8 mouse cellular contexts compared by ENCODE assay signal in the genomic region with DNA sequence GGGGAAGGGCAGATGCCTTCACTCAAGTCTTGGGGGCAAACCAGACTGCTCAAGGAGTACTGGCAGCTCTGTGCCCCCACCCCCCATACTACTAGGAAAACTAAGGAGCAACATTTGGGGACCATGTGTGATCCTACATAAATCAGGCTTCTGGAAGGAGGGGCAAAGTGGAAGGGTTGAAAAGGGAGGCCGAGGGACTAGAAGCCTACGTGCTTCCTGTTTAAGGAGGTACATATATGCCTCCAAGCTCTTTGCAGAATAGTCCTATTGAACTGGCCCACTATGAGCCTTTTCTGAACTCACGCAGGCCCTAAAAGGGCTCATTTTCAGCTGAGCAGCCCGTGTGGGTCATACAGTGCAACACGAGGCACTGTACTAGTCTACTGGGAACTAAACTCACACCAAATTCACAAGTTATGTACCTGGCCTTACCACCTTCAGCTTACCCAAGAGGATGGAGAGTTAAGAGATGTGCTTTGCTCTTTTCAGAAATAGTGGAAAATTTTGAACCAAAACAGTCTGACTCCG. TPM values are rescaled to one million over a fixed set of nuclear protein-coding genes. Genes with fewer than 3 reads are reported as not detected.
DNase-seq lines count a peak whose midpoint lies in the region; ATAC-seq and TF ChIP-seq lines count a peak whose summit lies in the region.

No protein-coding gene starts in this region.

- WGBS in kidney, embryonic 15.5 days, result 26% methylated on average over 6 of the region's 6 CpGs
- 40% methylated on average over 6 of the region's 6 CpGs for WGBS in intestine, embryonic 14.5 days
- 38% methylated on average over 6 of the region's 6 CpGs for WGBS in neural tube, embryonic 13.5 days

- no peaks in the 10 kb centered on the region for H3K27me3 ChIP-seq in kidney, embryonic 15.5 days
- no peaks in the 10 kb centered on the region for H3K27me3 ChIP-seq in intestine, embryonic 14.5 days (replicated peaks; ENCODE audit: control insufficient read depth, insufficient read depth, low read length)
- H3K27me3 ChIP-seq in neural tube, embryonic 13.5 days, result peaks cover 17% of the 10 kb centered on the region

- peak overlapping the region; percentile 99 for H3K27ac ChIP-seq in kidney, embryonic 15.5 days
- H3K27ac ChIP-seq in cortical plate, adult 2 months (ENCODE audit: insufficient read depth, low read length), result peak overlapping the region; percentile 97
- peak overlapping the region; percentile 94 for H3K27ac ChIP-seq in intestine, embryonic 14.5 days (ENCODE audit: low read depth)
- H3K27ac ChIP-seq in neural tube, embryonic 13.5 days (replicated peaks), result peak overlapping the region; percentile 99

- peak overlapping the region; percentile 95; the same call in 1 of the 2 replicates for H3K4me3 ChIP-seq in kidney, embryonic 15.5 days (replicated peaks)
- H3K4me3 ChIP-seq in cortical plate, adult 2 months (ENCODE audit: insufficient read depth, low read length), result no peak overlapping the region
- peak overlapping the region; percentile 87; the same call in 1 of the 2 replicates for H3K4me3 ChIP-seq in intestine, embryonic 14.5 days (ENCODE audit: low read depth, low read length)
- H3K4me3 ChIP-seq in neural tube, embryonic 13.5 days, result peak overlapping the region; percentile 85; the same call in 1 of the 2 replicates

- H3K4me2 ChIP-seq in kidney, embryonic 15.5 days, result peak overlapping the region; percentile 96
- peak overlapping the region; percentile 97 for H3K4me2 ChIP-seq in intestine, embryonic 14.5 days (ENCODE audit: low read length)
- peak overlapping the region; percentile 97 for H3K4me2 ChIP-seq in neural tube, embryonic 13.5 days

- TF ChIP-seq CTCF in cortical plate, adult 2 months (IDR thresholded peaks at IDR 0.05; ENCODE audit: extremely low read depth, insufficient read depth, low read length), result no peak

- no peaks in the 10 kb centered on the region for H3K9me3 ChIP-seq in kidney, embryonic 15.5 days (replicated peaks)
- H3K9me3 ChIP-seq in intestine, embryonic 14.5 days (ENCODE audit: control insufficient read depth, low read length), result no peaks in the 10 kb centered on the region
- no peaks in the 10 kb centered on the region for H3K9me3 ChIP-seq in neural tube, embryonic 13.5 days

- ATAC-seq in kidney, embryonic 15.5 days (replicated peaks; ENCODE audit: low FRiP score), result no peak
- ATAC-seq in intestine, embryonic 14.5 days (replicated peaks; ENCODE audit: low FRiP score, low TSS enrichment, low read depth), result no peak
- ATAC-seq in neural tube, embryonic 13.5 days (ENCODE audit: low read depth), result no peak

- no peak for DNase-seq in kidney, adult 9 months
- DNase-seq in intestine, embryonic 14.5 days (ENCODE audit: low spot score), result no peak
- no peak for DNase-seq in right cerebral cortex, postnatal 4 days
- DNase-seq in adrenal gland, postnatal 10 days, result no peak
- DNase-seq in kidney, postnatal 14 days, result no peak

- peaks cover 70% of the 10 kb centered on the region for H3K4me1 ChIP-seq in kidney, embryonic 15.5 days
- peaks cover 22% of the 10 kb centered on the region for H3K4me1 ChIP-seq in cortical plate, adult 2 months (ENCODE audit: control insufficient read depth, insufficient read depth, low read length)
- peaks cover 57% of the 10 kb centered on the region for H3K4me1 ChIP-seq in intestine, embryonic 14.5 days (replicated peaks; ENCODE audit: control insufficient read depth, insufficient read depth, low read length)
- H3K4me1 ChIP-seq in neural tube, embryonic 13.5 days (replicated peaks), result peaks cover 73% of the 10 kb centered on the region

- no peak for TF ChIP-seq POLR2A in cortical plate, adult 2 months (IDR thresholded peaks at IDR 0.05; ENCODE audit: extremely low read depth, insufficient read depth, low read length)

- peaks cover 4% of the 10 kb centered on the region; the same call in 1 of the 2 replicates for H3K36me3 ChIP-seq in kidney, embryonic 15.5 days
- H3K36me3 ChIP-seq in intestine, embryonic 14.5 days (ENCODE audit: control insufficient read depth, insufficient read depth, low read length), result no peaks in the 10 kb centered on the region
- H3K36me3 ChIP-seq in neural tube, embryonic 13.5 days, result no peaks in the 10 kb centered on the region

- peak overlapping the region; percentile 88 for H3K9ac ChIP-seq in kidney, embryonic 15.5 days
- H3K9ac ChIP-seq in intestine, embryonic 14.5 days (ENCODE audit: low read length), result peak overlapping the region; percentile 79; the same call in 1 of the 2 replicates
- H3K9ac ChIP-seq in neural tube, embryonic 13.5 days, result no peak overlapping the region; the same call in 1 of the 2 replicates

RNA-seq across cellular contexts. Expression of a gene that starts 1.2 kb away (rescaled TPM):
- 18.5 and 21.5 TPM in 2 replicates for polyA plus RNA-seq in kidney, embryonic 15.5 days (2015; fragmentation: Nextera tagmentation; extraction: Ambion mirVana)
- 128 and 131 TPM in 2 replicates for polyA plus RNA-seq in cortical plate, adult 2 months (2012; rRNA removed)
- polyA plus RNA-seq in intestine, embryonic 14.5 days (2014; fragmentation: Nextera tagmentation; extraction: Ambion mirVana), result 23.4 and 23.8 TPM in 2 replicates
- polyA plus RNA-seq in neural tube, embryonic 13.5 days (2015; fragmentation: Nextera tagmentation; extraction: Ambion mirVana), result 15.9 and 19.4 TPM in 2 replicates
- 10 to 100 TPM; 85.7 to 86.6 TPM for total RNA-seq in adrenal gland, postnatal 10 days (2021)

RNA-seq across cellular contexts. Expression of a gene that starts 59.2 kb away (rescaled TPM):
- 18.5 and 22.1 TPM in 2 replicates for polyA plus RNA-seq in kidney, embryonic 15.5 days (2015; fragmentation: Nextera tagmentation; extraction: Ambion mirVana)
- polyA plus RNA-seq in cortical plate, adult 2 months (2012; rRNA removed), result 0.59 and 0.96 TPM in 2 replicates
- 23.8 and 24.0 TPM in 2 replicates for polyA plus RNA-seq in intestine, embryonic 14.5 days (2014; fragmentation: Nextera tagmentation; extraction: Ambion mirVana)
- polyA plus RNA-seq in neural tube, embryonic 13.5 days (2015; fragmentation: Nextera tagmentation; extraction: Ambion mirVana), result 3.0 and 3.8 TPM in 2 replicates
- total RNA-seq in adrenal gland, postnatal 10 days (2021), result 10 to 100 TPM in 1 of 2 experiments, 1 to 10 TPM in 1; 6.9 to 11.5 TPM
